Mouse (Mus musculus): Measurements from ENCODE around the gene Ing4. TPM values are rescaled to one million over a fixed set of nuclear protein-coding genes. Genes with fewer than 3 reads are reported as not detected.

Gene Ing4
- total RNA-seq, 1 experiment from 2014 or later: 92.9 TPM

Other genes starting within 250 kb of the Ing4 start
- 5.3 and 11.0 TPM in 2 replicates for gene Spsb2, start 231.1 kb upstream of the Ing4 start, total RNA-seq (2017)
- gene Tpi1, start 225.5 kb upstream of the Ing4 start, total RNA-seq (2017): 193 and 201 TPM in 2 replicates
- 55.3 and 78.1 TPM in 2 replicates for gene Usp5, start 210.3 kb upstream of the Ing4 start, total RNA-seq (2017)
- gene Cdca3, start 210.2 kb upstream of the Ing4 start, total RNA-seq (2017): 62.0 and 98.2 TPM in 2 replicates
- not detected in 2 replicates for gene Gnb3, start 199.5 kb upstream of the Ing4 start, total RNA-seq (2017)
- 14.5 and 24.3 TPM in 2 replicates for gene P3h3, start 182.0 kb upstream of the Ing4 start, total RNA-seq (2017)
- gene Gpr162, start 175.8 kb upstream of the Ing4 start, total RNA-seq (2017): 0.15 TPM in 1 of 2 replicates, not detected in the other
- gene Cd4, start 151.5 kb upstream of the Ing4 start, total RNA-seq (2017): 5.8 and 10.0 TPM in 2 replicates
- gene Lag3, start 128.1 kb upstream of the Ing4 start, total RNA-seq (2017): 3.8 and 9.1 TPM in 2 replicates
- 121 and 123 TPM in 2 replicates for gene Ptms, start 119.7 kb upstream of the Ing4 start, total RNA-seq (2017)
- 54.2 and 67.4 TPM in 2 replicates for gene Mlf2, start 108.4 kb upstream of the Ing4 start, total RNA-seq (2017)
- 41.6 and 51.1 TPM in 2 replicates for gene Cops7a, start 74.2 kb upstream of the Ing4 start, total RNA-seq (2017)
- not detected in 2 replicates for gene Pianp, start 43.1 kb upstream of the Ing4 start, total RNA-seq (2017)
- gene Zfp384, start 30.6 kb upstream of the Ing4 start, total RNA-seq (2017): 29.0 and 29.2 TPM in 2 replicates
- gene Acrbp, start 9.9 kb downstream of the Ing4 start, total RNA-seq (2017): 7.6 and 7.8 TPM in 2 replicates
- gene Lpar5, start 28.2 kb downstream of the Ing4 start, total RNA-seq (2017): 8.0 and 8.8 TPM in 2 replicates
- 499 and 599 TPM in 2 replicates for gene Chd4, start 56.2 kb downstream of the Ing4 start, total RNA-seq (2017)
- gene Nop2, start 92.1 kb downstream of the Ing4 start, total RNA-seq (2017): 58.8 and 63.4 TPM in 2 replicates
- gene Iffo1, start 105.5 kb downstream of the Ing4 start, total RNA-seq (2017): 13.3 and 14.2 TPM in 2 replicates
- 727 and 879 TPM in 2 replicates for gene Gapdh, start 126.7 kb downstream of the Ing4 start, total RNA-seq (2017)
- gene Ncapd2, start 151.9 kb downstream of the Ing4 start, total RNA-seq (2017): 199 and 281 TPM in 2 replicates
- gene Mrpl51, start 152.0 kb downstream of the Ing4 start, total RNA-seq (2017): 72.6 and 78.6 TPM in 2 replicates
- 7.7 and 13.7 TPM in 2 replicates for gene Vamp1, start 175.8 kb downstream of the Ing4 start, total RNA-seq (2017)
- gene Tapbpl, start 192.1 kb downstream of the Ing4 start, total RNA-seq (2017): 23.1 and 29.7 TPM in 2 replicates
- gene Cd27, start 197.2 kb downstream of the Ing4 start, total RNA-seq (2017): 170 and 196 TPM in 2 replicates
- gene Tuba3a, start 246.3 kb downstream of the Ing4 start, total RNA-seq (2017): not detected in 2 replicates